Mouse (Mus musculus): ENCODE results near the gene Klhl1. TPM values are rescaled to one million over a fixed set of nuclear protein-coding genes. Genes with fewer than 3 reads are reported as not detected.
A peak's percentile ranks its signal among the peaks of the same experiment; 100 is the strongest.
"Not testable (repeated sequence)": the region's sequence is repeated elsewhere in the genome, so short reads cannot be mapped to it uniquely, and the experiment has no call there.

The Klhl1 gene
- total RNA-seq (2021), result 1 to 10 TPM; 2.4 to 2.9 TPM

- peak; percentile 29 to 74 for DNase-seq (ENCODE audit: low spot score in 2 of 2)
These were observed at the start of gene Klhl1 for GRCm38 (mm10) chr14:96518954-96519682. Gene Klhl1, minus strand, starts transcription at chr14:96519102.

DNA sequence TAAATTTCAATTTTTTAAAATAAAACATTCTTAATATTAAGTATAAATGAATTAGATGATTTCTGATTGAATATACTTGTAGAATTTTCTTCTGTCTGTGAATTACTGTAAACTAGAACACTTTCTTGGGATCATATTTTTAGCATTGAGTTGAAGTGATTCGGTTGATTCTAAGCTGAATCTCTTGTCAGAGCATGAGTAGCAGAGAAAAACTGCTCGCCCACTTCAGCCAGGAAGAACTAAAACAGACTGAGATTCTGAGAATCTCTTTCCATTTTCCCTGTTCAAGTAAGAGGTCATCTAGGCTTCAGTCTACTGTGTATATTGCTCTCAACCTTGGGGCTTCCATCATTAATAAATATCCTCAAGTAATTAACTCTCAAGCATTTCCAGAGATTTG, 34.8 kb upstream of the Klhl1 start:
- peak; percentile 3 to 55 for DNase-seq (ENCODE audit: low spot score in 2 of 2)
- intact Hi-C loops (cut with DNase I), result no loop called here

More at GRCm38 (mm10) chr14:96518954-96519682, at the start of gene Klhl1:
- intact Hi-C loops (cut with DNase I), result no loop called here

GRCm38 (mm10) chr14:96518151-96518953, 550 bp downstream of the Klhl1 start:
- intact Hi-C loops (cut with DNase I), result no loop called here
- peak; percentile 41 to 53 for DNase-seq (ENCODE audit: low spot score in 2 of 2)

DNA sequence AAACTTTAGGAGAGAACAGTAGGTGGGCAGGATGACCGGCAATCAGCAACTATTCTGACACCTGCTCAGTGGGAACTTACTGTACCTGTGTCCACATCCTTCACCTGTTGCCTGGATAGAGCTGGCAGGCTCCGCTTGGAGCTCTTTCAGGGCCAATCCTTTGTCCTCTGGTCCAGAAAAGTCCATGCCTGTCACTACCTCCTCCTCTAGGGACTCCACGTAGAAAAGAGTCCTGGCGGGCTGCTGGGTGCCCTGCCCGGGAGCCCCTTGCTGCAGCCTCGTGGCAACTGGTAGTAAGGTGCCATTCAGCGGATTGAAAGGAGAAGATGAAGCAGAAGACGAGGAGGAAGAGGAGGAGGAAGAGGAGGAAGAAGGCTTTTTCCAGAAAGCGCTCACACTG, 1.2 kb downstream of the Klhl1 start:
- DNase-seq (ENCODE audit: low spot score in 2 of 2), result peak in 1 of 2 experiments; percentile 8
- intact Hi-C loops (cut with DNase I), result no loop called here

DNA sequence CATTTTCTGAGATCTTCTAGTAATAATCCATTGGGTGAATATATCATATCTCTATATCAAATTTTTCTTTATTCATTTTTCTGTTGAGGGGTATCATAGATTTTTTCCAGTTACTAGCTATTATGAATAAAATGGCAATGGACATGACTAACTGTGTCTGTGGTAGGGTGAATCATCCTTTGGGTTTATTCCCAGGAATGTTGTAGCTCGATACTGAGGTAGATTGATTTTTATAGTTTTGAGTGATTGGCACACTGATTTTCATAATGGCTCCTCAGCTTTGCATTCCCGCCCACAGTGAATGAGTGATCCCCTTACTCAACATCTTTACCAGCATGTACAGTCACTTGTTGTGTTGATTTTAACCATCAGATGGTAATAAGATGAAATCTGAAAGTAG, 19.0 kb downstream of the Klhl1 start:
- intact Hi-C loops (cut with DNase I), result loop anchor here (5.0 kb wide), 1 partner anchor 407 kb away; no protein-coding TSS in a partner anchor
- DNase-seq (ENCODE audit: low spot score in 2 of 2), result no peak

- intact Hi-C loops (cut with DNase I), result no loop called here
- no peak for DNase-seq (ENCODE audit: low spot score in 2 of 2)
These were observed 47.1 kb downstream of the Klhl1 start for GRCm38 (mm10) chr14:96471812-96472211.

- intact Hi-C loops (cut with DNase I), result no loop called here
These were observed 47.6 kb downstream of the Klhl1 start for GRCm38 (mm10) chr14:96471336-96471735.

DNA sequence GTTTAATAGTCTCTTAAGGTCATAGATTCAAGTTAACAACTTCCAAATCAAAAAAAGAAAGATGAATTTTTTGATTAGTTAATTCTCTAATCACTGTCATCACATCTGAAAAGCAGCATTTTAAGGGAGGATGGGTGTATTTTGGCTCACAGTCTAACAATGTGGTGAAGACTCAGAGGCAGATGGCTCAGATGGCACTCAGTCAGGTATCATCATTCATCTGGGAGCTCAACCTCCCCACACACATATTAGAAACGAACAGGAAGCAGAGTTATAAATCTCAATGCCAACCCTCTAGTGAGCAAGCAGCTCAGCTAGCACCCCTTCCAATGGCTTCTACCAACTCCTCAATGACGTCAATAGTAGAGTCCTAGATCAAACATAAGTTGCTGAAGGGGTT, 57.1 kb downstream of the Klhl1 start:
- intact Hi-C loops (cut with DNase I), result no loop called here
- no peak for DNase-seq (ENCODE audit: low spot score in 2 of 2)

More at GRCm38 (mm10) chr14:96471336-96471735, 47.6 kb downstream of the Klhl1 start:
- no peak for DNase-seq (ENCODE audit: low spot score in 2 of 2)

GRCm38 (mm10) chr14:96392032-96392737, 126.7 kb downstream of the Klhl1 start:
- DNase-seq (ENCODE audit: low spot score in 2 of 2), result no peak
- intact Hi-C loops (cut with DNase I), result no loop called here

GRCm38 (mm10) chr14:96362727-96363126, 156.2 kb downstream of the Klhl1 start:
- intact Hi-C loops (cut with DNase I), result no loop called here
- DNase-seq (ENCODE audit: low spot score in 2 of 2), result no peak

DNA sequence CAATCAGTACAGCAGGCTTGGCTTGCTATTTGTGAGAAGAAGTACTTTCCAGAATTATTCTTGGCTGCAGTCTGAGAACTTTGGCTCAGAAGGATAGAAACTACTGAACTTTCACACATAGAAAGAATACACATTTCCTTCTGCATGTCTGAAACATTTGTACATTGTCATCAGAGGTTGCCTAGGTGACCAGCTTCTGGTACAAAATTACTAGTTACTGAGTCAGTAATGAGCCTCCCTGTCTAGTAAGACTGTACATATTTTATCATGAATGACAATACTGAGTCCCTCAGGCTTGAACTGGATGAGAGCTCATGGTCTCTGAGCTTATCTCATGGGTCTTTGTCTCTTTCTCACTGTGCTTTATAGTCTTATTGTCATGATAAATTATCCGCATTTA, 170.7 kb downstream of the Klhl1 start:
- intact Hi-C loops (cut with DNase I), result no loop called here
- DNase-seq (ENCODE audit: low spot score in 2 of 2), result no peak

- DNase-seq (ENCODE audit: low spot score in 2 of 2), result no peak
- intact Hi-C loops (cut with DNase I), result no loop called here
These were observed 187.8 kb downstream of the Klhl1 start for GRCm38 (mm10) chr14:96331069-96331468.

GRCm38 (mm10) chr14:96217805-96218441, 301.0 kb downstream of the Klhl1 start:
- DNase-seq (ENCODE audit: low spot score in 2 of 2), result no peak
- intact Hi-C loops (cut with DNase I), result no loop called here

DNA sequence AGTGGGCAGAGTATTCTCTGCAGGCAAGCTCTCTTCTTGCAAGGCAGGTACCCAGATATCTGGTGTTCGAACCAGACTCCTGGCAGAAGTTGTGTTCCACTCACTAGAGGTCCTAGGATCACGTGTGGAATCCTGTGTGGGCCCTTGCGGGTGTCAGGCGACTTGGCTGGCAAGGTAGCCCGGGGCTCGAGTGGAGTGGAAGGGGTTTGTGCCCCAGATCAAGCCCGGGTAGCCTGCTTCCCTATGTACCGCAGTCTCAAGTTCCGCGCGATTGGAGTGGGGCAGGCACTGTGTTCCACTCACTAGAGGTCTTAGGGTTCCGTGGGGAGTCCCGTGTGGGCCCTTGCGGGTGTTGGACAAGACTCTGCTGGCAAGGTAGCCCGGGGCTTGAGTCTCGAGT, 324.1 kb downstream of the Klhl1 start:
- intact Hi-C loops (cut with DNase I); DNase-seq (ENCODE audit: low spot score in 2 of 2): not testable (repeated sequence)

DNA sequence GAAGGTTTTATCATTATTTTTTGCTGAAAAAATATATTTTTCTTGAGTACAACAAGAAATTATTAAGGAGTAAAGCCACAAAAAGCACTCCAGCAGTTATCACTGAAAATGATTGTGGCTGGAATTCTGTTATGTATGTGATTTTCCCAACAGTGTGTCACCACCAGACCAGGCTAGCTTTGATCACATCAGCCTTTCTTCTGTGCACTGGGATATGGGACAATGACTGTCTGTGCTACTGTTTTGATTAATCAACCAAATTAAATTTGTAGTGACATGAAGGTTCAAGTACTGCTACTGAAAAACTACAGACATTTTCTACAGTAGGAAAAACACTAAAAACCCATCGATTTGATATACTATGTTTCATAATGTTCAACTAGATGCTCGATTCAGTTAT, 344.4 kb downstream of the Klhl1 start:
- DNase-seq (ENCODE audit: low spot score in 2 of 2), result no peak
- intact Hi-C loops (cut with DNase I), result no loop called here

DNA sequence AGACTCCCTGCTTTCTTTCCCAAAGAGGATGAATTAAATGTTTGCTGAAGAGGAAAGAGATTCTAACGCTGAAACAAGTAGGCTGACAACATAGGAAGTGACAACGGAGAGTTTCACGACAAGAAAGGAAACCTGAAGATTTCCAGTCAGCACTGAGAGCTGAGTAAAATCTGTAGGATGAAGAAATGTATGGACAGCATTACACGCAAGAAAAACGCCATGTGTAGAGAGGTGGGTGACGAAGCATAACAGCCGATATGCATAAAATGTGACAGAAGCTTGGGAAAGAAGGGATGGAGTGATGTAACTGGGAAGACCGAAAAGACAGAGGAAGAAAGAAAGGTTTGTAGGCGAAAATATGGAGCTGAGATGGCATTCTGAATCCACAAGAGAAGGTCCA, 375.8 kb downstream of the Klhl1 start:
- DNase-seq (ENCODE audit: low spot score in 2 of 2), result peak; percentile 12 to 61
- intact Hi-C loops (cut with DNase I), result no loop called here

DNA sequence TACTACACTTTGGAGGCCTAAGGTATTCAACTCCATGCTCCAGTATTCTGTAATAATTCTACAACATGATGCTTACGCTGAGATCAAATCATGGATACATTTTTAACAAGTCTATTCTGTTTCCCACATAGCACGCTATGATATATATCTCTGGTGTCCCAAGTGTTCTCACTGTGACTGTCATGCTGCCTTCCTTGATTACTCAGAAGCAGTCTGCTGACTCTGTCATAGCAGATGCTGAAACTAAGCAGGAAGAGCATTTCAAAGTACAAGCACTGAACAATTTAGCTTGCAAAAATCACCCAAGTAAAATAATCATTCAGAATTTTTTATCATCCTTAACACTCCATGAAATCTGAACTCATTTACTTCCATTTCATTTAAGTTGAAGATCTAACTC, 378.7 kb downstream of the Klhl1 start:
- DNase-seq (ENCODE audit: low spot score in 2 of 2), result peak in 1 of 2 experiments; percentile 38
- intact Hi-C loops (cut with DNase I), result no loop called here

GRCm38 (mm10) chr14:96107396-96107795, 411.5 kb downstream of the Klhl1 start:
- no peak for DNase-seq (ENCODE audit: low spot score in 2 of 2)
- intact Hi-C loops (cut with DNase I), result no loop called here

GRCm38 (mm10) chr14:96081681-96082207, 437.2 kb downstream of the Klhl1 start:
- no peak for DNase-seq (ENCODE audit: low spot score in 2 of 2)
- intact Hi-C loops (cut with DNase I), result no loop called here
